Comparison of ENCODE assay signal across 11 mouse cellular contexts in the genomic region with DNA sequence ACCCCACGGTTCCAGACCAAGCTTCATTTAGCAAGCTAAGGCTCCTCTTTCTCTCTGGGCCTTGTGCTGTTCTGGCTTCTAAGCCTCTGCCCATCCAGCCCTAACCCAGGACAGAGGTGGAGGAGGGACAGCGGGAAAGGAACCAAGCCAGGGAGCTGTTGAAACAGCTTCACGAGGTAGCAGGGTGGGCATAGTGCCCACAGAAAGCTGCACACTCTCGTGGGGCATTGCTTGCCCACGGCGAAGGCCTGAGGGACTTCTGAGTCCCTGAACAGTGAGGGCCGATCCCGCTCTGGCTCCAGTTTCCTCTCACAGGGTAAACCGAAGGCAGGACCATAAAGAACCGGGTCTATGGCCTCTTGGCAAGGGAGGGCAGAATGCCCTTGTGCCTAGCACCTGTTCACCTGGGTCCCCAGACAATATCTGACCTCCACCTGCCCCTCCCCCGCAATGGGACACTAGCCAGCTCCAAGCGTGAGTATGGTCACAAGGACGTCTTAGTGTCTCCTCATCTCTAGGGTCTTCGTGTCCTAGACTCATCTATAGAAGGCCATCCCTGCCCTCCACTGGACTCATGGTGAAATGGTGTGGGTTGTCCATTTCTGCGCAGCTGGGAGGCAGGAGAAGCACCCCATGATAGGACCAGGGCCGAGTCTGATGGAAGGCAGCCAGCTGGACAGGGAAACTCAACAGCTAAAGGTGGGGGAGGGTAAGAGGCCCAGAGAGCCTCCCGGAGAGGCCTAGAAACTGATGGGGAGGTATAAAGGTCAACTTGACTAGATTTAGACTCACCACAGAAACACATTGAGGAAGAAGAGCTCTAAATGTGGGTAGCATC.
DNase-seq lines count a peak whose midpoint lies in the region.
"Had no signal": no experiment of that assay in that cellular context is flagged by ENCODE, and none has a peak within 500 bp of the region (broad histone marks: within the 10 kb centered on the region; RNA-seq: fewer than 3 reads in every experiment).

No protein-coding gene starts in this region.

- 74% methylated on average over 17 of the region's 17 CpGs for WGBS in heart, embryonic 10.5 days

- H3K27me3 ChIP-seq in heart, embryonic 10.5 days (ENCODE audit: insufficient read depth, poor library complexity, severe bottlenecking): no peaks in the 10 kb centered on the region
- H3K27me3 ChIP-seq: hindbrain, embryonic 13.5 days had no signal

- DNase-seq in kidney, adult 8-10 months: peak; percentile 21 to 38
- DNase-seq in kidney, adult 18-20 months: no peak
- peak; percentile 38 for DNase-seq in adrenal gland, postnatal 25 days
- no peak for DNase-seq in heart, embryonic 10.5 days (ENCODE audit: low spot score)
- peak; percentile 60 to 66 for DNase-seq in kidney, postnatal 25 days
- no peak for DNase-seq in spleen, postnatal 36 days (ENCODE audit: low spot score in 2 of 2)
- DNase-seq in urinary bladder, postnatal 10 days (ENCODE audit: low spot score): no peak
- DNase-seq: midbrain, embryonic 14.5 days; retina, postnatal 1 day; thymus, adult 18-20 months had no signal

- 0 out of 2 replicates have a peak overlapping the region, but pooled peaks have one; percentile 53 for H3K27ac ChIP-seq in heart, embryonic 10.5 days
- H3K27ac ChIP-seq: hindbrain, embryonic 13.5 days had no signal

- H3K36me3 ChIP-seq in heart, embryonic 10.5 days: no peaks in the 10 kb centered on the region
- H3K36me3 ChIP-seq: hindbrain, embryonic 13.5 days had no signal

- H3K9me3 ChIP-seq in heart, embryonic 10.5 days: no peaks in the 10 kb centered on the region
- H3K9me3 ChIP-seq: hindbrain, embryonic 13.5 days had no signal

- peaks cover 39% of the 10 kb centered on the region for H3K4me1 ChIP-seq in heart, embryonic 10.5 days

- no peak overlapping the region for H3K4me3 ChIP-seq in heart, embryonic 10.5 days
- H3K4me3 ChIP-seq: hindbrain, embryonic 13.5 days had no signal

Comparison
In these comparisons a context has a peak if more than half of its experiments do, and no peak if none do; other contexts are left out.
1. DNase-seq: peak in kidney, adult 8-10 months (2 of 2), adrenal gland, postnatal 25 days (single experiment) and kidney, postnatal 25 days (2 of 2); none in kidney, adult 18-20 months (single experiment), heart, embryonic 10.5 days (single experiment), spleen, postnatal 36 days (0 of 2) and urinary bladder, postnatal 10 days (single experiment).